Mouse (Mus musculus): ENCODE measurements around the gene Tbx2.

DNA sequence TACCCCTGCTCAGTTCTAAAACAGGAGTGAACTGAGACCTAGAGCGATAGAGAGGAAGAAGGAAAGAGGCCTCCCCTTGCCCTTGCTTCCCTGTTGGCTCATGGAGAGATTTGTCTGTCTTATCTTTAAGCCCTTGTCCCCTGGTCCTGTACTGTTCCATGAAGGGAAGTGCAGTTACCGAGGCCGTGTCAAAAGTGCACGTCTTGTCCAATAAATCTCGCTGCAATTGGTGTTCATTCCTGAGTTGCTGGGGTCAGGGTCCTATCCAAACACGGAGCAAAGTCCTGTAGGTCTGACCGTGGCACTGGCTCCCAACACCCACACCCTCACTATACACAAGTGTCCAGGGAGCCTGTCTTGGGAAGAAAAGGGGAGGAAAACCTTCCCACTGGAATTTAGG lies 6.5 kb upstream of the Tbx2 start:
- TF ChIP-seq CTCF (IDR thresholded peaks at IDR 0.05; ENCODE audit: borderline replicate concordance, insufficient read depth, low read depth, low read length), result no peak
- TF ChIP-seq POLR2A (IDR thresholded peaks at IDR 0.05; ENCODE audit: borderline replicate concordance, insufficient read depth, low read length), result no peak

Data from cerebellum, adult 2 months (tissue).